9 mouse cellular contexts compared by ENCODE assay signal in the genomic region with DNA sequence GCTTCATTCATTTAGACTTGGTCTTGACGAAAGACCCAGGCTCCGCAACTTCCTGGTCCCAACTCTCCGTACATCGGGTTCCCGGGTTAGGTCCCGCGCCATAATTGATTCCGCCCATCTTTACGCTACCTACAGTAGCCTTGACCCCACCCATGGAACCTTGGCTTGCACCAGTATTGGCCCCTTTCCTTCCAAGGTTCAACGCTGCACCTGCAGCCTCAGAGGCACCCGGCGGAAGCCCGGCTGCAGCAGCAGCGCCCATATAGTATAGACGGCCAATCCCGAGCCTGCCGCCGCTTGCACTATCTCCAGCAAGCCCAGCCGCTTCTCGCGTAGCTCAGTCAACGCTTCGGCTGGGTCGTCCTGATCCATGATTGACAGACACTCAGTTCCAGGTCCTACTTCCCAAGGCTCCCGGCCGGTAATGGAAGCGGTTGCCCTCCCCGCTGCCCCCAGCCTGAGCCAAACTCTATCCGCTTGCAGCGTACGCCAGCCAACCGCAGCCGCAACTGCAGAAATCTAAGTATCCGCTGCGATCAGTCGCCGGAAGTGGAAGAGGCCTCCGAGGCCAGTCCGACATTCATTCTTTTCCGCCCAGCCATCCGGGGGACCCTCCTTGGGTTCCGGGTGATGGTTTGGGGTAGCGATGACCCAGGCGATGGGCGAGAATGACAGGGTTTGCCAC. TPM values are rescaled to one million over a fixed set of nuclear protein-coding genes. Genes with fewer than 3 reads are reported as not detected.
DNase-seq lines count a peak whose midpoint lies in the region; ATAC-seq and TF ChIP-seq lines count a peak whose summit lies in the region.
"Had no signal": no experiment of that assay in that cellular context is flagged by ENCODE, and none has a peak within 500 bp of the region (broad histone marks: within the 10 kb centered on the region; RNA-seq: fewer than 3 reads in every experiment).

No protein-coding gene starts in this region.

- H3K9ac ChIP-seq in embryonic facial prominence, embryonic 11.5 days (replicated peaks; ENCODE audit: low read length), result peak overlapping the region; percentile 83
- H3K9ac ChIP-seq in intestine, postnatal 0 days (ENCODE audit: low read depth, low read length), result peak overlapping the region; percentile 76
- H3K9ac ChIP-seq in limb, embryonic 12.5 days (replicated peaks), result peak overlapping the region; percentile 81
- H3K9ac ChIP-seq in midbrain, embryonic 14.5 days (replicated peaks; ENCODE audit: low read length), result peak overlapping the region; percentile 76

- H3K9me3 ChIP-seq in embryonic facial prominence, embryonic 11.5 days (replicated peaks; ENCODE audit: control insufficient read depth, low read length), result no peaks in the 10 kb centered on the region
- no peaks in the 10 kb centered on the region for H3K9me3 ChIP-seq in intestine, postnatal 0 days (ENCODE audit: control insufficient read depth)
- H3K9me3 ChIP-seq in limb, embryonic 12.5 days, result no peaks in the 10 kb centered on the region
- H3K9me3 ChIP-seq in midbrain, embryonic 14.5 days (ENCODE audit: control insufficient read depth, low read length), result no peaks in the 10 kb centered on the region

- TF ChIP-seq CTCF in intestine, postnatal 0 days (IDR thresholded peaks at IDR 0.05; ENCODE audit: low read depth), result no peak

- ATAC-seq in embryonic facial prominence, embryonic 11.5 days (replicated peaks; ENCODE audit: insufficient number of reproducible peaks, low FRiP score, low TSS enrichment, low read depth), result peak; percentile 25
- ATAC-seq in granulocyte monocyte progenitor cell, adult 5-6 weeks (replicated peaks; ENCODE audit: poor library complexity, severe bottlenecking), result peak; percentile 63
- peak; percentile 92 for ATAC-seq in intestine, postnatal 0 days
- peak; percentile 13; the same call in 1 of the 2 replicates for ATAC-seq in limb, embryonic 12.5 days (ENCODE audit: insufficient number of reproducible peaks, insufficient read depth, low FRiP score, low TSS enrichment, low read depth)
- ATAC-seq in midbrain, embryonic 14.5 days (ENCODE audit: low FRiP score, low TSS enrichment), result peak; percentile 62
- ATAC-seq: Patski had no signal

- no peaks in the 10 kb centered on the region for H3K27me3 ChIP-seq in embryonic facial prominence, embryonic 11.5 days (ENCODE audit: control insufficient read depth, insufficient read depth, low read length)
- H3K27me3 ChIP-seq in intestine, postnatal 0 days (replicated peaks; ENCODE audit: control insufficient read depth, insufficient read depth, low read length), result no peaks in the 10 kb centered on the region
- no peaks in the 10 kb centered on the region for H3K27me3 ChIP-seq in limb, embryonic 12.5 days
- H3K27me3 ChIP-seq in midbrain, embryonic 14.5 days (ENCODE audit: control insufficient read depth, insufficient read depth, low read length), result no peaks in the 10 kb centered on the region
- H3K27me3 ChIP-seq: Patski had no signal

- WGBS in embryonic facial prominence, embryonic 11.5 days, result under 1% methylated on average over 45 of the region's 45 CpGs
- WGBS in intestine, postnatal 0 days, result under 1% methylated on average over 45 of the region's 45 CpGs
- WGBS in limb, embryonic 12.5 days, result under 1% methylated on average over 45 of the region's 45 CpGs
- under 1% methylated on average over 45 of the region's 45 CpGs for WGBS in midbrain, embryonic 14.5 days

- H3K36me3 ChIP-seq in embryonic facial prominence, embryonic 11.5 days (replicated peaks; ENCODE audit: control insufficient read depth, insufficient read depth, low read depth, low read length), result no peaks in the 10 kb centered on the region; the same call in 1 of the 2 replicates
- peaks cover 19% of the 10 kb centered on the region; the same call in 1 of the 2 replicates for H3K36me3 ChIP-seq in intestine, postnatal 0 days (ENCODE audit: control insufficient read depth, insufficient read depth)
- peaks cover 36% of the 10 kb centered on the region for H3K36me3 ChIP-seq in limb, embryonic 12.5 days
- peaks cover 13% of the 10 kb centered on the region for H3K36me3 ChIP-seq in midbrain, embryonic 14.5 days (ENCODE audit: control insufficient read depth, insufficient read depth, low read length)

- peak overlapping the region; percentile 90 for H3K27ac ChIP-seq in embryonic facial prominence, embryonic 11.5 days (replicated peaks; ENCODE audit: low read depth, low read length)
- H3K27ac ChIP-seq in intestine, postnatal 0 days (ENCODE audit: low read depth, low read length), result peak overlapping the region; percentile 99
- peak overlapping the region; percentile 89 for H3K27ac ChIP-seq in limb, embryonic 12.5 days
- peak overlapping the region; percentile 91 for H3K27ac ChIP-seq in midbrain, embryonic 14.5 days (replicated peaks; ENCODE audit: low read depth, low read length)

- H3K4me3 ChIP-seq in embryonic facial prominence, embryonic 11.5 days (ENCODE audit: low read depth, low read length), result peak overlapping the region; percentile 67
- H3K4me3 ChIP-seq in intestine, postnatal 0 days (ENCODE audit: low read depth, low read length), result peak overlapping the region; percentile 83
- H3K4me3 ChIP-seq in limb, embryonic 12.5 days (replicated peaks), result peak overlapping the region; percentile 80
- peak overlapping the region; percentile 73 for H3K4me3 ChIP-seq in midbrain, embryonic 14.5 days (replicated peaks; ENCODE audit: low read depth, low read length)

- peaks cover 7% of the 10 kb centered on the region for H3K4me1 ChIP-seq in embryonic facial prominence, embryonic 11.5 days (ENCODE audit: control insufficient read depth, insufficient read depth, low read length)
- peaks cover 19% of the 10 kb centered on the region; the same call in 1 of the 2 replicates for H3K4me1 ChIP-seq in intestine, postnatal 0 days (replicated peaks; ENCODE audit: control insufficient read depth, insufficient read depth, low read length)
- peaks cover 47% of the 10 kb centered on the region for H3K4me1 ChIP-seq in limb, embryonic 12.5 days (replicated peaks)
- H3K4me1 ChIP-seq in midbrain, embryonic 14.5 days (ENCODE audit: control insufficient read depth, insufficient read depth, low read length), result peaks cover 45% of the 10 kb centered on the region

- DNase-seq in layer of hippocampus, adult 11-12 months (ENCODE audit: low spot score), result peak; percentile 86
- no peak for DNase-seq in layer of hippocampus, adult 9-10 months (ENCODE audit: low spot score)
- DNase-seq in embryonic facial prominence, embryonic 11.5 days (ENCODE audit: low spot score), result peak; percentile 88
- DNase-seq in midbrain, embryonic 14.5 days, result peak; percentile 92
- DNase-seq in spleen, adult 12 weeks (ENCODE audit: low spot score), result peak; percentile 78

- peak overlapping the region; percentile 87 for H3K4me2 ChIP-seq in embryonic facial prominence, embryonic 11.5 days (ENCODE audit: low read depth, low read length)
- peak overlapping the region; percentile 85 for H3K4me2 ChIP-seq in intestine, postnatal 0 days (replicated peaks; ENCODE audit: low read depth)
- H3K4me2 ChIP-seq in limb, embryonic 12.5 days, result peak overlapping the region; percentile 87
- H3K4me2 ChIP-seq in midbrain, embryonic 14.5 days (ENCODE audit: low read length), result peak overlapping the region; percentile 91

RNA-seq across cellular contexts. Expression of a gene that starts 0.7 kb away (rescaled TPM):
- polyA plus RNA-seq in embryonic facial prominence, embryonic 11.5 days (2014; fragmentation: Nextera tagmentation; extraction: Ambion mirVana), result 58.4 and 62.9 TPM in 2 replicates
- 85.3 and 92.7 TPM in 2 replicates for total RNA-seq in granulocyte monocyte progenitor cell, adult 5-6 weeks (2014; fragmentation: Nextera tagmentation)
- total RNA-seq in granulocyte monocyte progenitor cell, adult 5-6 weeks (2017), result 31.9 and 43.1 TPM in 2 replicates
- 127 and 129 TPM in 2 replicates for polyA plus RNA-seq in intestine, postnatal 0 days (2015; fragmentation: Nextera tagmentation; extraction: Ambion mirVana)
- polyA plus RNA-seq in limb, embryonic 12.5 days (2016; fragmentation: Nextera tagmentation; extraction: Ambion mirVana), result 68.3 and 71.7 TPM in 2 replicates
- polyA plus RNA-seq in midbrain, embryonic 14.5 days (2014; fragmentation: Nextera tagmentation; extraction: Ambion mirVana), result 89.0 and 103 TPM in 2 replicates

RNA-seq across cellular contexts. Expression of a gene that starts 3.5 kb away (rescaled TPM):
- not detected in 2 replicates for polyA plus RNA-seq in embryonic facial prominence, embryonic 11.5 days (2014; fragmentation: Nextera tagmentation; extraction: Ambion mirVana)
- not detected in 2 replicates for total RNA-seq in granulocyte monocyte progenitor cell, adult 5-6 weeks (2014; fragmentation: Nextera tagmentation)
- not detected in 2 replicates for total RNA-seq in granulocyte monocyte progenitor cell, adult 5-6 weeks (2017)
- not detected in 2 replicates for polyA plus RNA-seq in intestine, postnatal 0 days (2015; fragmentation: Nextera tagmentation; extraction: Ambion mirVana)
- polyA plus RNA-seq in limb, embryonic 12.5 days (2016; fragmentation: Nextera tagmentation; extraction: Ambion mirVana), result 0.49 TPM in 1 of 2 replicates, not detected in the other
- polyA plus RNA-seq in midbrain, embryonic 14.5 days (2014; fragmentation: Nextera tagmentation; extraction: Ambion mirVana), result not detected in 2 replicates

RNA-seq across cellular contexts. Expression of a gene that starts 5.0 kb away (rescaled TPM):
- polyA plus RNA-seq in embryonic facial prominence, embryonic 11.5 days (2014; fragmentation: Nextera tagmentation; extraction: Ambion mirVana), result 13.4 and 15.6 TPM in 2 replicates
- total RNA-seq in granulocyte monocyte progenitor cell, adult 5-6 weeks (2014; fragmentation: Nextera tagmentation), result 15.8 and 23.3 TPM in 2 replicates
- total RNA-seq in granulocyte monocyte progenitor cell, adult 5-6 weeks (2017), result 33.5 and 64.4 TPM in 2 replicates
- 21.4 and 23.5 TPM in 2 replicates for polyA plus RNA-seq in intestine, postnatal 0 days (2015; fragmentation: Nextera tagmentation; extraction: Ambion mirVana)
- polyA plus RNA-seq in limb, embryonic 12.5 days (2016; fragmentation: Nextera tagmentation; extraction: Ambion mirVana), result 50.5 and 52.1 TPM in 2 replicates
- polyA plus RNA-seq in midbrain, embryonic 14.5 days (2014; fragmentation: Nextera tagmentation; extraction: Ambion mirVana), result 5.8 and 9.7 TPM in 2 replicates

RNA-seq across cellular contexts. Expression of a gene that starts 5.6 kb away (rescaled TPM):
- polyA plus RNA-seq in embryonic facial prominence, embryonic 11.5 days (2014; fragmentation: Nextera tagmentation; extraction: Ambion mirVana), result not detected in 2 replicates
- 0.45 TPM in 1 of 2 replicates, not detected in the other for total RNA-seq in granulocyte monocyte progenitor cell, adult 5-6 weeks (2014; fragmentation: Nextera tagmentation)
- total RNA-seq in granulocyte monocyte progenitor cell, adult 5-6 weeks (2017), result 0.52 TPM in 1 of 2 replicates, not detected in the other
- 0.09 and 0.18 TPM in 2 replicates for polyA plus RNA-seq in intestine, postnatal 0 days (2015; fragmentation: Nextera tagmentation; extraction: Ambion mirVana)
- polyA plus RNA-seq in limb, embryonic 12.5 days (2016; fragmentation: Nextera tagmentation; extraction: Ambion mirVana), result 0.13 and 0.39 TPM in 2 replicates
- 0.18 and 0.20 TPM in 2 replicates for polyA plus RNA-seq in midbrain, embryonic 14.5 days (2014; fragmentation: Nextera tagmentation; extraction: Ambion mirVana)

RNA-seq across cellular contexts. Expression of a gene that starts 6.5 kb away (rescaled TPM):
- polyA plus RNA-seq in embryonic facial prominence, embryonic 11.5 days (2014; fragmentation: Nextera tagmentation; extraction: Ambion mirVana), result 58.7 and 61.1 TPM in 2 replicates
- total RNA-seq in granulocyte monocyte progenitor cell, adult 5-6 weeks (2014; fragmentation: Nextera tagmentation), result 24.1 and 27.6 TPM in 2 replicates
- 13.8 and 19.4 TPM in 2 replicates for total RNA-seq in granulocyte monocyte progenitor cell, adult 5-6 weeks (2017)
- 28.2 and 31.4 TPM in 2 replicates for polyA plus RNA-seq in intestine, postnatal 0 days (2015; fragmentation: Nextera tagmentation; extraction: Ambion mirVana)
- polyA plus RNA-seq in limb, embryonic 12.5 days (2016; fragmentation: Nextera tagmentation; extraction: Ambion mirVana), result 89.8 and 97.7 TPM in 2 replicates
- polyA plus RNA-seq in midbrain, embryonic 14.5 days (2014; fragmentation: Nextera tagmentation; extraction: Ambion mirVana), result 155 and 181 TPM in 2 replicates

Comparison
In these comparisons a context has a peak if more than half of its experiments do, and no peak if none do; other contexts are left out.
1. ATAC-seq: peak in every context shown above with its lines; median percentile 92 in intestine, postnatal 0 days; 63 in granulocyte monocyte progenitor cell, adult 5-6 weeks; 62 in midbrain, embryonic 14.5 days; 25 in embryonic facial prominence, embryonic 11.5 days; 13 in limb, embryonic 12.5 days.